Mouse (Mus musculus): ENCODE data around the gene Thumpd1. TPM values are rescaled to one million over a fixed set of nuclear protein-coding genes. Genes with fewer than 3 reads are reported as not detected.

Gene Thumpd1
- total and polyA plus RNA-seq, 2 experiments from 2014 or later = 37.5 to 71.3 TPM

GRCm38 (mm10) chr7:119670395-119670794 is 50.2 kb downstream of the Thumpd1 start:
- WGBS = 80% methylated on average over 5 of the region's 5 CpGs

GRCm38 (mm10) chr7:119667893-119668292 is 52.7 kb downstream of the Thumpd1 start:
- H3K4me1 ChIP-seq (ENCODE audit: insufficient read depth, low read length) = no peaks in the 10 kb centered on the region
- ATAC-seq (ENCODE audit: low FRiP score) = no peak
- no peaks in the 10 kb centered on the region for H3K27me3 ChIP-seq (ENCODE audit: insufficient read depth, low read length)
- H3K4me3 ChIP-seq (ENCODE audit: low read depth, low read length) = no peak overlapping the region
- H3K27ac ChIP-seq (ENCODE audit: low read depth, low read length) = no peak overlapping the region
- H3K9ac ChIP-seq (replicated peaks; ENCODE audit: low read length, poor library complexity, severe bottlenecking) = no peak overlapping the region
- H3K4me2 ChIP-seq (ENCODE audit: low read depth, low read length, poor library complexity, severe bottlenecking) = no peak overlapping the region
- DNase-seq (ENCODE audit: low spot score) = no peak
- no peaks in the 10 kb centered on the region for H3K36me3 ChIP-seq (ENCODE audit: insufficient read depth, low read length)
- H3K9me3 ChIP-seq (ENCODE audit: low read length) = no peaks in the 10 kb centered on the region
- no peak for TF ChIP-seq CTCF (IDR thresholded peaks at IDR 0.05)
- WGBS = 92% methylated on average over 3 of the region's 3 CpGs

More at GRCm38 (mm10) chr7:119670395-119670794, 50.2 kb downstream of the Thumpd1 start:
- Histone ChIP-seq H3K27me3 (ENCODE audit: insufficient read depth, low read length) (no peaks in the 10 kb centered on the region), H3K9me3 (ENCODE audit: low read length) (no peaks in the 10 kb centered on the region), H3K36me3 (ENCODE audit: insufficient read depth, low read length) (no peaks in the 10 kb centered on the region), H3K27ac (ENCODE audit: low read depth, low read length) (no peak overlapping the region), H3K4me3 (ENCODE audit: low read depth, low read length) (no peak overlapping the region), H3K4me2 (ENCODE audit: low read depth, low read length, poor library complexity, severe bottlenecking) (no peak overlapping the region), H3K9ac (replicated peaks; ENCODE audit: low read length, poor library complexity, severe bottlenecking) (no peak overlapping the region), H3K4me1 (ENCODE audit: insufficient read depth, low read length) (no peaks in the 10 kb centered on the region)
- ATAC-seq (ENCODE audit: low FRiP score) (no peak), DNase-seq (ENCODE audit: low spot score) (no peak)
- TF ChIP-seq CTCF (IDR thresholded peaks at IDR 0.05) = no peak

Other genes starting within 250 kb of the Thumpd1 start
- gene Umod, start 241.5 kb downstream of the Thumpd1 start, total RNA-seq (2014; rRNA removed) = not detected in 2 replicates
- not detected in 2 replicates for gene Umod, start 241.5 kb downstream of the Thumpd1 start, polyA plus RNA-seq (2015; fragmentation: Nextera tagmentation; extraction: Ambion mirVana)
- 0.52 and 0.66 TPM in 2 replicates for gene Acsm5, start 201.3 kb downstream of the Thumpd1 start, total RNA-seq (2014; rRNA removed)
- gene Acsm5, start 201.3 kb downstream of the Thumpd1 start, polyA plus RNA-seq (2015; fragmentation: Nextera tagmentation; extraction: Ambion mirVana) = 0.19 TPM in 1 of 2 replicates, not detected in the other
- not detected in 2 replicates for gene Pdilt, start 197.3 kb downstream of the Thumpd1 start, total RNA-seq (2014; rRNA removed)
- 0.07 and 0.20 TPM in 2 replicates for gene Pdilt, start 197.3 kb downstream of the Thumpd1 start, polyA plus RNA-seq (2015; fragmentation: Nextera tagmentation; extraction: Ambion mirVana)
- not detected in 2 replicates for gene Acsm2, start 166.5 kb downstream of the Thumpd1 start, total RNA-seq (2014; rRNA removed)
- gene Acsm2, start 166.5 kb downstream of the Thumpd1 start, polyA plus RNA-seq (2015; fragmentation: Nextera tagmentation; extraction: Ambion mirVana) = not detected in 2 replicates
- not detected in 2 replicates for gene Acsm1, start 113.8 kb downstream of the Thumpd1 start, total RNA-seq (2014; rRNA removed)
- gene Acsm1, start 113.8 kb downstream of the Thumpd1 start, polyA plus RNA-seq (2015; fragmentation: Nextera tagmentation; extraction: Ambion mirVana) = not detected in 2 replicates
- gene Acsm4, start 30.8 kb downstream of the Thumpd1 start, total RNA-seq (2014; rRNA removed) = not detected in 2 replicates
- gene Acsm4, start 30.8 kb downstream of the Thumpd1 start, polyA plus RNA-seq (2015; fragmentation: Nextera tagmentation; extraction: Ambion mirVana) = 0.32 TPM in 1 of 2 replicates, not detected in the other
- not detected in 2 replicates for gene Acsm3, start 40.1 kb upstream of the Thumpd1 start, total RNA-seq (2014; rRNA removed)
- gene Acsm3, start 40.1 kb upstream of the Thumpd1 start, polyA plus RNA-seq (2015; fragmentation: Nextera tagmentation; extraction: Ambion mirVana) = 0.12 and 0.16 TPM in 2 replicates
- 2.3 and 7.9 TPM in 2 replicates for gene Rexo5, start 73.2 kb upstream of the Thumpd1 start, total RNA-seq (2014; rRNA removed)
- 4.7 and 6.1 TPM in 2 replicates for gene Rexo5, start 73.2 kb upstream of the Thumpd1 start, polyA plus RNA-seq (2015; fragmentation: Nextera tagmentation; extraction: Ambion mirVana)
- 7.6 and 11.1 TPM in 2 replicates for gene Eri2, start 73.3 kb upstream of the Thumpd1 start, total RNA-seq (2014; rRNA removed)
- gene Eri2, start 73.3 kb upstream of the Thumpd1 start, polyA plus RNA-seq (2015; fragmentation: Nextera tagmentation; extraction: Ambion mirVana) = 8.0 and 8.3 TPM in 2 replicates
- gene Lyrm1, start 175.1 kb upstream of the Thumpd1 start, total RNA-seq (2014; rRNA removed) = 5.9 and 12.1 TPM in 2 replicates
- gene Lyrm1, start 175.1 kb upstream of the Thumpd1 start, polyA plus RNA-seq (2015; fragmentation: Nextera tagmentation; extraction: Ambion mirVana) = 25.5 and 27.4 TPM in 2 replicates
- gene Dcun1d3, start 175.5 kb upstream of the Thumpd1 start, total RNA-seq (2014; rRNA removed) = 14.5 and 14.6 TPM in 2 replicates
- 9.6 and 10.0 TPM in 2 replicates for gene Dcun1d3, start 175.5 kb upstream of the Thumpd1 start, polyA plus RNA-seq (2015; fragmentation: Nextera tagmentation; extraction: Ambion mirVana)